Mouse (Mus musculus) activated CD4-positive, CD25-positive, alpha-beta regulatory T cell, adult 9 weeks (primary cell): ENCODE results near the gene Tigit. TPM values are rescaled to one million over a fixed set of nuclear protein-coding genes. Genes with fewer than 3 reads are reported as not detected.

Experiments used
- polyA plus RNA-seq: library from polyadenylated mRNA; unstranded; fragments of 100-300 nt; shearing (Covaris generic); gene quantifications from one replicate; pipeline ENCODE4 v1.2.1, GENCODE M21; 2017

The Tigit gene
- polyA plus RNA-seq, result 67.7 TPM

DNA sequence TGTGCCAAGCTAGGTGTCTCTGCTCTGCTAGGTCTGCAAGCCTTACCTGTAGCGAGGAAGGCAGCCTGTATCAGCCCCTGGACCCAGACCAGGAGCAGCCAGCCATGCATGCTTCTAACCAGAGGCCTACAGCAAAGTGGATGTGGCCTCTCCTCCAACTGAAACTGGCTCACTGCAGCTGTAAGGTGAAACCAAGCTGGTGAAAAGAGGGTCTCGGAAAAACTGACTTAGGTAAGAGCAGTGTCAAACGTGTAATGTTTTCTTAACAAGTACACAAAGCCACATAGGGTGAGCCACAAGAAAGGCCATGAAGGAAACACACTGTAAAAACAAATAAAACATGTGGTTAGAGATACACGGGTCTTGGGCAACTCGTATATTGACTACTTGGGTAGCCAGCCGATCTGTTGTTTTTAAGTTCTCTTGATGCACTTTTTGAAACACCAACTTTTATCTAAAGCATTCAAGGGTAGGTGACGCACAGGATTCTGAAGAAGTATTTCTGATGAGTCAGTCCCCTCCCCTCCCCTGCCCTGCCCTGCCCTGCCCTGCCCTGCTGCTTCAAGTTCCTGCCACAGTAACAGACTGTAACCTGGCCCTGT is at the start of gene Tigit:
Tigit (minus strand) TSS at position 169 of the 602 bp plus-strand sequence.

Other genes starting within 250 kb of the Tigit start
- not detected for gene Drd3, start 89.9 kb upstream of the Tigit start, polyA plus RNA-seq
- gene Ccdc191, start 225.7 kb upstream of the Tigit start, polyA plus RNA-seq, result 15.0 TPM